Mouse (Mus musculus) urinary bladder, postnatal 14 days (tissue): Measurements from ENCODE around the gene Brs3.

Source experiments
- DNase-seq: peaks from one replicate; pipeline ENCODE4 v3.0.0; 2021; ENCODE audit warnings: low spot score

Gene Brs3

DNA sequence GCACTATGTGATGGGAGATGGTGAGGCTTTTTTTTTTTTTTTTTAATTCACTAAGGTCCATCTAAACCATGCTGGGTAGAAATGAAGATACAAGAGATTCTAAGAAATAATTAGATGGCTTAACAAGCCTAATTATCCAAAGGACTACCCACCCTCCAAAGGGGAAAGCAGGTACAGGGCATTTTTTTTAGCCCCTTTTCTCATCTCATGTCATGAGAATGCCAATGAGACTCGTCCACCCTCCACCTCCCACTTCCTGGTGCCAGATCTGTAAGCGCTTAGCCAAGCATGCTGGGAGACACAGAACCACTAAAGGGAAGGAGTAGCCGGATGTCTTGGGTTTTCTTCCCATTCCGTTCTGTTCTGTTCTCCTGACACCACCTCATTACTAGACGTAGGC is at the start of gene Brs3:
Brs3 (plus strand) TSS at position 301 of the 400 bp plus-strand sequence.
- no peak for DNase-seq

DNA sequence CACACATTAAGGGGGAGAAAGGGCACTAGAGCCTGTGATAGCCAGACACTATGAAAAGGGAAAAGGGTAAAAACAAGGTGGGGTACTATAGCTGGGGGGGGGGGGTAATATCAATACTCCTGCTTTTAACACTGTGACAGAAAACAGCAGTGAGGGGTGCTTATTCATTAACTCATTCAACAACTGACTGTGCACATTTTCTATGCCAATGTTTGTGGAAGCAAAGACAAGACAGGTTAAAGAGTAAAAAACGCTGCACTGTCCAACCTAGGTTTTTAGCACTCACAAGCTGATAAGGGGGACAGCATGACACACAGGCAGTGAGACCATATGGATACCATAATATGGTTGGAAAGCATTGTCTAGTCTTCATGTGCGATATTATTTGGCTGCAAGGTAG is 30.0 kb upstream of the Brs3 start:
- no peak for DNase-seq

DNA sequence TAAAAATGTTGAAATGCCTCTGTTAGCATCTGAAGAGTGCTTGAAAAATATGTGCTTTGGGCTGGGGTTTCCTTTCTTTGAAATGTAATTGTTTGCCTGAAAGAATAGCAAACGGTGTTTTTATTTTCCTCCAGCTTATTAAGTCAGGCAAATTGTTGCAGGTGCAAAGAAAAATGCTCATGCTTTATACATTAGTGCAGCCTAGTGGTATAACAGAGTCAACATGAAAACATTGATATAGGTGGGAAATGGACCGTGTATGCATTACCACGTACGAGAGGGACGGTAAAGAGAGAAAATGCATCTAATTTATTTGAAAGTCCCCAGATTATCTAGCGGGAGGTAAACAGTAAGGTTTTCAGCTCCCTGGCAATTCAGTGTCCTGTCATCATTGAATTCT is 995 bp downstream of the Brs3 start:
- DNase-seq = no peak

DNA sequence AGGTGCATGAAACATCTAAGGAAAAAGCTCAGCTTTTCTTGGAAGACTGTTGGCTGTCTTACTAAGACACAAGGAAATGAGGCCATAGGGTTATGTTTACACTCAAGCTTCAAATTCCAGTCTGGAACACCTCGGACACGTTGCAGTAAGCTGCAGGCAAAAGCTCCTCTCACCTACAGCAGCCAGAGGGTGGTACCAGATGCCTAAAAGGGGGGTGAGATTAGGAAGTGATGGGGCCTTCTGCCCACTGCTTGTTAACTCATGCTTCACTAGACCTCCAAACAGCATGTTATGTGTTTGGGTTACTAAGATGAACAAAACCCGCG is 9.9 kb downstream of the Brs3 start:
- no peak for DNase-seq

DNA sequence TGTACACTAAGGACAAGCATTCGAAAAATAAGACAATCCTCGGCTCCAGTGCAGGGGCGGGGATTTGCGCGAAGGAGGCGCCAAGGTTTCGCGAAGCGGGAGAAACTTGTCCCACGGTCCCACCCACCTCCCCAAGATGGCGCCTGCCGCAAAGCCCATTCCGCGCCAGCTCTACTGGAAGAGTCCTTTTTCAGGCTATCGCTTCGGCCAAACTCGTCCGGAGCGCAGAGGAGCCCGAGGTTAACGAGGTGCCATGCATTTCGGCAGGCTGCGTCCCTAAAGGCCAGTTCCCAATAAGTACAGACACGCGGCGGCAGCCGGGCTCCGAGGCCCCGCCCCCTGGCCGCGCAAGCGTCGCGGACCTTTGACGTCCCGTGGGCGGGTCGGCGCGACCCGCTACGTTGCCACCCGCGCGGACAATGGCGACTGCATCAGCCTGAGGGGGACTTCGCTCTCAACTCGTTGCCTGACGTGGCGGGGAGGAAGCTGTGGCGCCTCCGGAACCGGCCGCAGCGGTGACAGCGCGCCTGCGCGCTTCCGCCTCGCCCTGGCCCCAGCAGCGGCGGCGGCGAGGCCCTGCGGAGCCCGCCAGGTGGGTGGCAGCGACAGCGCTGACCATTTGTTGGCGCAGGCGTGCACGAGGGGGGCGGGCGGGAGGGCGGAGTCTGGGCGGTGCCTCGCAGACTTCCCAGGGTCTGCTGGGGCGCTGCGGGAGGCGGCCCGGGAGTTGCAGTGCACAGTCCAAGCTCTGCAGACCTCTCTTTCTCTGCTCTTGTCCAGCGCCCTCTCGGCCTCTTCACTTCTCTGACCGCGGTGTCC is 10.5 kb downstream of the Brs3 start, which contains the start of gene Htatsf1:
Htatsf1 (plus strand) TSS at position 410 of the 819 bp plus-strand sequence.
- DNase-seq = peak; percentile 73

DNA sequence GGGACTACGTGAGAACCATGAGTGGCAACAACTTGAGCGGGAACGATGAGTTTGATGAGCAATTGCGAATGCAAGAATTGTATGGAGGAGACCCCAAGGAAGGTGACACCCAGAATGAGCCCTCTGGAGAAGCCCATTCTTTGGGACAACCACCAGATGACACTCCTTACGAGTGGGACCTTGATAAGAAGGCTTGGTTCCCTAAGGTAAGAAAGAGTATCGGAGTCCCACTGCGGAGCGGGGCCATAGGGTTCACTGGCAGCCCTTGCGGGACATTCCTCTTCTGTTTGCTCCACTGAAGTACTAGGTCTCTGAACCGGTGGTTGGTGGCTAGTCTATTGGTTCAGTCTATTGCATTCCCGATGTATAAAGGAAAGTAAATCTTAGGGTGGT is 11.1 kb downstream of the Brs3 start:
- DNase-seq = no peak

DNA sequence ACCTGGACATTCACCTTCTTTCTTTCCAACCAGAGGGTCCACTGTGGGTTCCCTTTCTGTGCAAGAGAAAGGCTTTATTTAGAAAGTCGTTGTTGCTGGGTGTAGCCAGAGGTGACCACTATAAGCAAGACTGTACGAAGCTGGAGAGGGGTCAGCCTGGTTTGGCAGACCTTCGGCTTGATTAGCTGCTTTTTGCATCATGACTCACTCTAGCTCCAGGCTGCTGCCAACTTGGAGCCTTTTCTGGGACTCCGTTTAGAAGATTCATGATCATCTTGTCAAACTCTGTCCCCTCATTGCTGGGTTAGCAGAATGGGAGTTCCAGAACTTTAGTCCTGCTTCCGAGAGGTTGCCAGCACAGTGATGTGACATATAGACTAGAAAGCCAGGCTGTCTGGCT is 38.6 kb downstream of the Brs3 start:
- no peak for DNase-seq

DNA sequence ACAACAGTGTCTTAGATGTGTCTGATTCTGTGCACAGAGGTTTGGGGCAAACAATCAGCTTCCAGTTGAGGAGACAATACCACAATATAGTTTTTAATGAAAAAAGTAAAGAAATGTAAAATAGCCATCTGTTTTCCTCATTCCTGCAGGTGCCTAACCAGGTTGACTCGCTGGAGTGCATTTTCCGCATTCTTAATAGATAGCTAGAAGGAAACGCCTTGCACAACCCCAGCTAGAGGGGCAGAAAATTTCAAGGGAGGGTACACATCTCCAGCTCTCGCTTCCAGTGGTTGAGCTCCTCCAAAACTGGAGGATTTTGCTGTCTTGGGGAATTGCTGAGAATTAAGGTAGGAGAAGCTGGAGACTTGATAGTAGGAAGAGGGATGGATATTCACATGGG is 44.9 kb downstream of the Brs3 start, which contains the start of gene Vgll1:
Vgll1 (plus strand) TSS at position 301 of the 400 bp plus-strand sequence.
- DNase-seq = no peak
